Mouse (Mus musculus) layer of hippocampus, adult 2 months (tissue): ENCODE measurements around the gene Rnase9. TPM values are rescaled to one million over a fixed set of nuclear protein-coding genes. Genes with fewer than 3 reads are reported as not detected.
"Not testable (repeated sequence)": the region's sequence is repeated elsewhere in the genome, so short reads cannot be mapped to it uniquely, and the experiment has no call there.

Experiments used
- DNase-seq, 2 experiments: peaks; one replicate each; pipeline ENCODE4 v3.0.0; 2022; ENCODE audit warnings: low spot score in 2 of 2
- H3K27ac ChIP-seq: fragments of 200-600 bp; 2 replicates; pipeline ENCODE4 v1.8.1; 2022
- H3K4me3 ChIP-seq: fragments of 200-600 bp; 2 replicates; pipeline ENCODE4 v1.8.1; 2022; ENCODE audit warnings: mild to moderate bottlenecking
- CTCF ChIP-seq: fragments of 200-600 bp; conservative IDR thresholded peaks from 2 replicates; pipeline ENCODE4 v1.8.1; 2022; ENCODE audit warnings: antibody characterized with exemption, mild to moderate bottlenecking, moderate library complexity
- total RNA-seq, 2 experiments: library from RNA; stranded (reverse); gene quantifications; 2 replicates each; pipeline ENCODE4 v1.2.3; 2021

The Rnase9 gene
- total RNA-seq, 2 experiments from 2014 or later = not detected

- no peak overlapping the region for H3K27ac ChIP-seq
- TF ChIP-seq CTCF = peak; percentile 94
- no peak overlapping the region for H3K4me3 ChIP-seq
- DNase-seq = peak; percentile 53 to 69
These were observed 15.1 kb downstream of the Rnase9 start for GRCm38 (mm10) chr14:51026391-51027133.

- Histone ChIP-seq H3K4me3 (no peak overlapping the region), H3K27ac (no peak overlapping the region)
- no peak for TF ChIP-seq CTCF
- no peak for DNase-seq
These were observed 16.8 kb downstream of the Rnase9 start for GRCm38 (mm10) chr14:51024820-51025219.

- H3K4me3 ChIP-seq = no peak overlapping the region
- no peak overlapping the region for H3K27ac ChIP-seq
- TF ChIP-seq CTCF = no peak
- no peak for DNase-seq
These were observed 18.2 kb downstream of the Rnase9 start for GRCm38 (mm10) chr14:51023457-51023856.

GRCm38 (mm10) chr14:51017256-51017655 lies 24.4 kb downstream of the Rnase9 start:
- no peak overlapping the region for H3K27ac ChIP-seq
- DNase-seq = no peak
- TF ChIP-seq CTCF = no peak
- H3K4me3 ChIP-seq = no peak overlapping the region

GRCm38 (mm10) chr14:51015780-51016179 lies 25.9 kb downstream of the Rnase9 start:
- DNase-seq = no peak
- no peak overlapping the region for H3K4me3 ChIP-seq
- no peak for TF ChIP-seq CTCF
- no peak overlapping the region for H3K27ac ChIP-seq

GRCm38 (mm10) chr14:51014724-51015123 lies 26.9 kb downstream of the Rnase9 start:
- H3K27ac ChIP-seq, DNase-seq, H3K4me3 ChIP-seq: not testable (repeated sequence)

- H3K4me3 ChIP-seq = no peak overlapping the region
- no peak overlapping the region for H3K27ac ChIP-seq
- no peak for DNase-seq
- no peak for TF ChIP-seq CTCF
These were observed 32.1 kb downstream of the Rnase9 start for GRCm38 (mm10) chr14:51009572-51009971.

GRCm38 (mm10) chr14:51008781-51009180 lies 32.9 kb downstream of the Rnase9 start:
- TF ChIP-seq CTCF = no peak
- Histone ChIP-seq H3K27ac (peak overlapping the region; percentile 73), H3K4me3 (no peak overlapping the region)
- no peak for DNase-seq

GRCm38 (mm10) chr14:51007914-51008713 lies 33.6 kb downstream of the Rnase9 start:
- Histone ChIP-seq H3K27ac (peak overlapping the region; percentile 73), H3K4me3 (no peak overlapping the region)
- peak; percentile 8 to 11 for DNase-seq
- TF ChIP-seq CTCF = no peak

- no peak for DNase-seq
- Histone ChIP-seq H3K4me3 (no peak within 1 kb of the TSS), H3K27ac (peak within 1 kb of the TSS; percentile 73)
- TF ChIP-seq CTCF = no peak
These were observed 34.4 kb downstream of the Rnase9 start, which contains the start of gene Rnase10 for GRCm38 (mm10) chr14:51007152-51007801. Rnase10 (plus strand) TSS chr14:51007751.

- TF ChIP-seq CTCF = no peak
- no peak overlapping the region for H3K4me3 ChIP-seq
- H3K27ac ChIP-seq = peak overlapping the region; percentile 75
- no peak for DNase-seq
These were observed 43.5 kb downstream of the Rnase9 start for GRCm38 (mm10) chr14:50997999-50998666.

- Histone ChIP-seq H3K27ac (peak overlapping the region; percentile 75), H3K4me3 (no peak overlapping the region)
- TF ChIP-seq CTCF = no peak
- DNase-seq = no peak
These were observed 44.6 kb downstream of the Rnase9 start for GRCm38 (mm10) chr14:50997088-50997487.
